Mouse (Mus musculus) right cerebral cortex, postnatal 25 days (tissue): ENCODE results near the gene Prpf3.
"Not testable (repeated sequence)": the region's sequence is repeated elsewhere in the genome, so short reads cannot be mapped to it uniquely, and the experiment has no call there.

Source experiments
- DNase-seq: peaks from one replicate; pipeline ENCODE4 v3.0.0; 2022

Prpf3 gene

DNA sequence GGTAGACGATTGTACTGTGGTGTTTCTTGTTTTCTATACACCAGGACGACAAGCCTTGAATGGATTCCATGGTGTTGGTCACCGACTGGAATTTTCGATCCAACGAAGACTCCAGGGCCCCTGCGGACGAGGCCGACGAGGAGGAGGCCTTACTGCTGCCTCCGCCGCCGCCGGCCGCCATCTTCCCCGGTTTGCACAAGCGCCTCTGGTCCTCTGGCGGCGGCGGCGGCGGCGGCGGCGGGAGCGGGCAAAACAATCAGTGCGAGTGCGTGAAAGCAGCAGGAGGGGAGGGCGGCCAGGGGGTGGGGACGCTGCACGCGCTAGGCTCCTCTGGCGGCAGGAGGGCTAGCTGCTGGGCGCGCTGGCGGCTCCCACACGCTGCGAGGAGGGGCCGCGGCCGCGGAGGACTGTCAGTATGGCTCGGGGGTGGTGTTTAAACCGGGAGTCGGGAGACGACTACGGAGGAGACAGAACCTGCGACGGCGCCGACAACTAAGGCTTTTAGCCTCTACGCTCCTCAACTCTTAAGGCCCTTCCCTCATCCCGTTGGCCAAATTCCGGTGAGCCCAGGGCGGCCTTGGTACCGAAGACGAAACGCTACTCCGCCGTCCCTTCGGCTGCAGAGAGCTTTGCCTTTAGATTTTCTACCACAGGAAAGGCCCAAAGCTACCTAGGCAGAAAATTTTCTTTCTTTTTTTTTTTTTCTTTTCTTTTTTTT, 37.0 kb downstream of the Prpf3 start, which contains the start of gene Rprd2:
Gene Rprd2 (minus strand): TSS at position 293 of the 718 bp plus-strand sequence.
- DNase-seq, result peak; percentile 86

DNA sequence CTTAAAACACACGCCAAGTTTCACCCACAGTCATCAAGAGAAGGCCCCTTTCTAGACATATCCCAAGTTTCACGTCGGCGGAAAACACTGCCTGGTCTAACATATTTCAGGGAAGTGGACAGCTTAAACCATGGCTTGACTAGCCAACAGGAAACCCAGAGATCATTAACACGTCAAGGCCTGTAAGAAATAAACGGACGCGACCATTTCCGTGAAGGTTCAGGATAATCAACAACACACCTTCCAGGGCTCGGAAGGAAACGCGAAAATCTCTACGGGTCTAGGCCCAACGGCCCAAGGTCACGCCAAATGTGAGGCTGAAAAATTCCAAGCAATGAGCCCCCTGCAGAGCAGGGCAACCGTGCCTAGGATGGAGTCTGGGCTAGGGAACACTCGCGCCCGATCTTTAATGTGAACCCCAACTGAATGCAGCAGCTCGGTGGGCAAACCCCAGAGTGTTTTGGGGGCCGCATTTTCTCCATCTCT, 37.6 kb downstream of the Prpf3 start:
- no peak for DNase-seq

DNA sequence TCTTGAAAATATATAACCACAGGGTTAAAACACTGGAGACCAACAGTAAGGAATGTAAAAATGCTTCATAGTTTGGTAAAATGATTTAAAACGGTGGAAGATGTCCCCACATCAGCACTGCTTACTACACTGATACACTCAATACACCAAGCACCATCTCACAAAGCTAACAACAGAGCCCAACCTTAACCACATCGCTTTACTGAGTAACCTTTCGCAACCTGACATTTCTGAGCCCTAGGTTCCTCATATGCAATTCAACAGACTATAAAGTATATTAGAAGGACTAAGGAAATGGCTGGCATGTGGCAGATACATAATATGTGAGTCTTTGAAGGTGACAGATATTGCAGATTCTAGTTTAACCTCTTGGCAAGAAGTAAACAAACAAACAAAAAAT, 39.0 kb downstream of the Prpf3 start:
- DNase-seq, result no peak

DNA sequence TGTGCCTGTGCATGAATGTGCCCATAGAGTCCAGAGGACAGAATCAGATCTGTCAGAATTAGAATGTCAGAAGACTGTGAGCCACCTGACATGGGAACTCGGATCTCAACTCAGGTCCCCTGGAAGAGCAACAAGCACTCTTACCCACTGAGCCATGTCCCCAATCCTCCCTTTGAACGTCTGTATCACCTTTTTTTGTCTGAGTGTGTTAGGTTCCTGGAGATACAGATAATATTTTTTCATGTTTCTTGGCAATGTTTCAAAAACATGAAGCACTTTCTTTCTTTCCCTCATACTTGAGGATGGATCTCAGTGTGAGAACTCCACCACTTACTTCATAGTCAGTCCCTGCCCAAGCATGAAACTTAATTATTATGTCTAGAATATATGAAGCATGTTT, 47.3 kb downstream of the Prpf3 start:
- no peak for DNase-seq

DNA sequence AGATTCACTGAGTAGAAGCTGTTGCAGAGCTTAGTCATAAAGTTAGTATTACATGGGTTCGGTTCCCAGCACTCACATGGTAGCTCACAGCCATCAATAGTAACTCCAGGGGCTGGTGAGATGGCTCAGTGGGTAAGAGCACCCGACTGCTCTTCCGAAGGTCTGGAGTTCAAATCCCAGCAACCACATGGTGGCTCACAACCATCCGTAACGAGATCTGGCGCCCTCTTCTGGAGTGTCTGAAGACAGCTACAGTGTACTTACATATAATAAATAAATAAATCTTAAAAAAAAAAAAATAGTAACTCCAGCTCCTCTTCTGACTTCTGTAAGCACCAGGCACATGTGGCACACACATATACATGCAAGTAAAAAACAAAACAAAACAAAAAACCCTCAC, 48.1 kb downstream of the Prpf3 start:
- not testable (repeated sequence) for DNase-seq

DNA sequence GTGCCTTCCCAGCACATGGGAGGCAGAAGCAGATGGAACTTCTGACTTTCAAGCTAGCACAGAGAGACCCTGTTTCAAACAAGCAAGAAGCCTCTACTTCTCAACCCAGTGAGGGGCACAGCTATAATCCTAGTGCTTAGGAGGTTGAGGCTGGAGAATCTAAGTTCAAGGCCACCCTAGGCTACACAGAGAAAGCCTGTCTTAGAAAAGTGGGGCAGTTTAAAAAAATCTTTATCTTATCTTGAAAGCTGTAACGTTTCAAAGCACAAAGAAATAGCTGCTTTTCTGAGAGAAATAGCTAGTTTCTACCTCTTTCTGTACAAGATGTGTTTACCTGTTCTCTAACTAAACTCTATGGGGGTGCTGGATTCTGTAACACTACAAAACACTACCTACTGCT, 49.0 kb downstream of the Prpf3 start:
- DNase-seq, result no peak

DNA sequence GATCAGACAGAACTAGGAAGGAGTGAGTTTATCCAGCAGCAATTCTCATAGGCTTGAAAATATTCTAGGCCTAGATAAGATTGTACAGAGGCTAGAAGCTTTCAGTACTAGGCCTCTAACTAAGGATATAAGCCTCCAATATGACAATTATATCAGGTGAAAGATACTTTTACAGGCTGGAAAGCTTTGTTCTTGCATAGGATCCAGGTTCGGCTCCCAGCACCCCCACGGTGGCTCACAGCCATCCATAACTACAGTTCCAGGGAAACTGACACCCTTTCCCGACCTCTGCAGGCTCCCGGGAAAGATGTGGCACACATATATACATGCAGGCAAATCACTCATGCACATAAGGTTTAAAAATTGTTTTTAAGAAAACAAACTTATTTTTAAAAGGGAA, 51.8 kb downstream of the Prpf3 start:
- DNase-seq, result no peak

DNA sequence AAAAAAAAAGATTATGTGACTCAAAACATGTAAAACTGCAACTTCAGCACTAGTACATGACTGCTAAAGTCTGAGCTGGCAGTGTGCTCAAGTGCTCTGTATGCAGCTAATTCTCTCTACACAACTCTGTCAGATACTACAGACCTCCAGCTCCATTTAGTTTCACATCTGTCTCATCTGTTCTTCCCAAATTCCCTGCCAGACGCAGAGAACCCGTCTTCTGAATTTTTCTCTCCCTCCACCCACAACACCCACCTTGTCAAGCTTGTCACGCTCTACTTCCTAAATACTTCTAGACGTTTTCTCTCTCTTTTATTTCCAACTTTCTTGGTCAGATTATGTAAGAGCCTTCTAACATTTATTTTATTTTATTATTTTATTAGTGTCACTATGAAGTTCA, 56.9 kb downstream of the Prpf3 start:
- DNase-seq, result no peak

DNA sequence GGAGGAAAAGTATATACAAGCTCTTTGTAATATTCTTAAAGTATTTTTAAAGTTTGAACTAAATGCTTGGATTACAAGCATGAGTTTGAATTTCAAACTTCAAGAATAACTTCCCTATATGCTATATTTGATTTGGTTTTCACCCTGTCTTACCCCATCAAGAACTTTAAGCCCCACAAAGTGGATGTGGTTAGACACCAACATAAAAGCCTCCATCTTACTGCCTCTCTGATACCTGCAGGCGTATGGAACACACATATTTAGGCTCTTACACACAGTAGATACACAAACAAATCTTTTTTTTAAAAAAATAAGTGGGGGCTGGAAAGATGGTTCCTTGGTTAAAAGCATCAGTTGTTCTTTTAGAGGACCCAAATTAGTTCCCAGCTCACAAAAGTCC, 61.4 kb downstream of the Prpf3 start:
- no peak for DNase-seq

DNA sequence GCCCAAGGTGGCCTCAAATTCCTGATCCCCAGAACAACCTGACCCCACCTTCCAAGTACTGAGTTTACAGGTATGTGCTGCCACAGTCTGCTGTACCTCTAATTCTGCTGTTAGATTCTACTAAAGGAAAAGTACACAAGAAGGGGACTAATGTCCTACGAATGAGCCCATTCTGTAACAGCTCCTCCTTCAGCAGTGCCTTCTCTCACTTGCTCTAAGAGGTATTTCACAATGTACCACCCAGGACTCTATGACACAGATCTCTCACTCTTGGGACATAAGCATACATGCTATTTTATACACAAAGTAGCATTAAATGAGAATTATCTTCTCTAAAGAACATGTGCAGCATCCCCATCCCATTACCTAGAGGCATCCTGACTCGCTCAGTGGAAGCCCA, 62.0 kb downstream of the Prpf3 start:
- no peak for DNase-seq

DNA sequence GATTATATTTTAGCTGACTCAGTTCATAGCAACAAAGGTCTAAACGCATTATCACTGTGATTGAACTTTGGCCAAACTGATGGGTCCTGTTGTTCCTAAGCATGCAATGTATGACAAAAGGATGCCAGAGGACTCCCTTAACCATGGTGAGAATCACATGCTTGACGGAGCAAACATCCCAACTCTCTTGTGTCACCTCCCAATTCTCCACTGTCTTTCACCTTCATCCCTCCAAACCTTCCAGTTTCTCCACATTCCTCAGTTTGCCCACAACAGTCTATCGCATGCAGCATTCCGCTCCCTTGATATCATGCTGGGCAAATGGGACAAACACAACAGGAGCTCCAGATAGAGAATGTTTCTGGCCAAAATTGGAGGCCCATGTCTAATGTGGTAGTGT, 70.2 kb downstream of the Prpf3 start:
- no peak for DNase-seq
